Mouse (Mus musculus) midbrain, postnatal 0 days (tissue): ENCODE measurements around the gene B4galnt4. TPM values are rescaled to one million over a fixed set of nuclear protein-coding genes. Genes with fewer than 3 reads are reported as not detected.

Source experiments
- ATAC-seq: fragments of 200-750 bp; cut with Nextera tagmentation; 2 replicates; pipeline ENCODE4 v1.8.0; 2017; ENCODE audit warnings: moderate number of reproducible peaks, mild to moderate bottlenecking, moderate TSS enrichment, moderate library complexity; ENCODE audit not compliant: low FRiP score
- DNase-seq: peaks from one replicate; pipeline ENCODE4 v3.0.0-alpha.2; 2015; ENCODE audit warnings: low spot score
- H3K27ac ChIP-seq: fragments of 300-500 bp; sonication (generic); 2 replicates; pipeline ENCODE4 v1.5.1; 2014; ENCODE audit warnings: low read depth, mild to moderate bottlenecking, low read length, mixed read lengths
- H3K27me3 ChIP-seq: fragments of 300-500 bp; sonication (generic); 2 replicates; pipeline ENCODE4 v1.6.1; 2014; ENCODE audit warnings: low read length, control low read depth, mixed read lengths; ENCODE audit not compliant: insufficient read depth
- H3K36me3 ChIP-seq: fragments of 300-500 bp; sonication (generic); 2 replicates; pipeline ENCODE4 v1.6.1; 2014; ENCODE audit warnings: low read length, control low read depth, mixed read lengths; ENCODE audit not compliant: insufficient read depth
- H3K4me1 ChIP-seq: fragments of 300-500 bp; sonication (generic); 2 replicates; pipeline ENCODE4 v1.6.1; 2014; ENCODE audit warnings: mild to moderate bottlenecking, control low read depth, antibody characterized with exemption, low read length, mixed read lengths; ENCODE audit not compliant: insufficient read depth
- H3K4me2 ChIP-seq: fragments of 300-500 bp; sonication (generic); 2 replicates; pipeline ENCODE4 v1.6.1; 2014; ENCODE audit warnings: low read depth, mild to moderate bottlenecking, low read length, mixed read lengths; ENCODE audit not compliant: poor library complexity, severe bottlenecking
- H3K4me3 ChIP-seq: fragments of 300-500 bp; sonication (generic); 2 replicates; pipeline ENCODE4 v1.5.1; 2014; ENCODE audit warnings: low read depth, mild to moderate bottlenecking, low read length, moderate library complexity
- H3K9ac ChIP-seq: fragments of 300-500 bp; sonication (generic); replicated peaks from 2 replicates; pipeline ENCODE4 v1.6.1; 2014; ENCODE audit warnings: mild to moderate bottlenecking, low read length, moderate library complexity, mixed read lengths; ENCODE audit not compliant: poor library complexity, severe bottlenecking
- H3K9me3 ChIP-seq: fragments of 300-500 bp; sonication (generic); 2 replicates; pipeline ENCODE4 v1.6.1; 2016; ENCODE audit warnings: low read length, control low read depth
- CTCF ChIP-seq: IDR thresholded peaks from 2 replicates; pipeline ENCODE4 v1.5.1; 2016; ENCODE audit warnings: antibody characterized with exemption, mild to moderate bottlenecking
- WGBS: fragments of 180-500 bp; shearing (Covaris S2); extraction: QIAGEN DNeasy Blood & Tissue Kit; methylation state at CpG from one replicate; pipeline ENCODE4 v1.1.7; 2014; 5-methylcytosine and 5-hydroxymethylcytosine counted together
- polyA plus RNA-seq: library from polyadenylated mRNA; unstranded; fragments of >200 nt; fragmentation: Nextera tagmentation; extraction: Ambion mirVana; gene quantifications from 2 replicates; pipeline ENCODE4 v1.2.1, GENCODE M21; 2015
- total RNA-seq: library from RNA; depleted of rRNA; stranded (reverse); fragments of >200 nt; gene quantifications from 2 replicates; pipeline ENCODE4 v1.2.3, GENCODE M21; 2014

Gene B4galnt4
- total and polyA plus RNA-seq, 2 experiments from 2014 or later, result 53.9 to 133 TPM

DNA sequence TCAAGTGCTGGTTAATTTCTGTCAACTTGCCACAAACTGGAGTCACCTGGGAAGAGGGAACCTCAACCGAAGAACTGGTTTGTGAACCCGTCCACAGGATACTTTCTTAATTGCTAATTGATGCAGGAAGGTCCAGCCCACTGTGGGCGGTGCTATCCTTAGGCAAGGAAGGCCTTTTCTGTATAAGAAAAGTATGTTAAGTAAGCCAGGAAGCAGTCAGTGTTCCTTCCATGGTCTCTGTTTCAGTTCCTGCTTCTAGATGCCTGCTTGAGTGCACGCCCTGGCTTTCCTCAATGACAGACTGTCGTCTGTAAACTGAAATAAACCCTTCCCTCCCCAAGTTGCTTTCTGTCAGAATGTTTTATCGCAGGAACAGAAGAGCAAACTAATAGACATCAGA, 3.9 kb upstream of the B4galnt4 start:
- Histone ChIP-seq H3K4me3 (no peak overlapping the region), H3K4me1 (peaks cover 6% of the 10 kb centered on the region; the same call in 1 of the 2 replicates), H3K36me3 (no peaks in the 10 kb centered on the region), H3K27ac (no peak overlapping the region), H3K9me3 (no peaks in the 10 kb centered on the region), H3K9ac (no peak overlapping the region), H3K27me3 (no peaks in the 10 kb centered on the region), H3K4me2 (no peak overlapping the region)
- WGBS, result 96% methylated on average over 6 of the region's 6 CpGs
- ATAC-seq, result no peak
- DNase-seq, result no peak
- TF ChIP-seq CTCF, result no peak

DNA sequence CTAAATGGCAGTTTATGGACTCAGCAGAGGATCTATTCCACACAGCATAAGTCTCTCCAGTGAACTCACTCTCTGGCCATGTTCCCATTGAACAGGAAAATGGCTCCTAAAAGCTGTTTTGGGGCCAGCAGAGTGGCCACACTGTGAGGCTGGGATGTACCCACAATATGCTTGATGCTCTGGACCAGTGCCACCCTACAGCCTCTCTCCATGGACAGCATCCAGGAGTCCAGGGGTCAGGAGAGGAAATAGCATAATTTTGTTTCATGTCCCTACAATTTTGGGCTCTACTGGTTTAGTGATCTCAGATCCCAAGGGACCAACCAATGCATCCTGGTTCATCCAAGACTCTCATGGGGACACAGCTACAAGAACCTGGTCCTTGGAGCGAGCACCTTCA, 3.4 kb upstream of the B4galnt4 start:
- no peak for TF ChIP-seq CTCF
- 97% methylated on average over 1 of the region's 1 CpGs for WGBS
- Histone ChIP-seq H3K4me1 (peaks cover 12% of the 10 kb centered on the region), H3K27ac (no peak overlapping the region), H3K4me3 (no peak overlapping the region), H3K27me3 (no peaks in the 10 kb centered on the region), H3K4me2 (no peak overlapping the region), H3K9me3 (no peaks in the 10 kb centered on the region), H3K9ac (no peak overlapping the region), H3K36me3 (no peaks in the 10 kb centered on the region)
- DNase-seq (no peak), ATAC-seq (no peak)

DNA sequence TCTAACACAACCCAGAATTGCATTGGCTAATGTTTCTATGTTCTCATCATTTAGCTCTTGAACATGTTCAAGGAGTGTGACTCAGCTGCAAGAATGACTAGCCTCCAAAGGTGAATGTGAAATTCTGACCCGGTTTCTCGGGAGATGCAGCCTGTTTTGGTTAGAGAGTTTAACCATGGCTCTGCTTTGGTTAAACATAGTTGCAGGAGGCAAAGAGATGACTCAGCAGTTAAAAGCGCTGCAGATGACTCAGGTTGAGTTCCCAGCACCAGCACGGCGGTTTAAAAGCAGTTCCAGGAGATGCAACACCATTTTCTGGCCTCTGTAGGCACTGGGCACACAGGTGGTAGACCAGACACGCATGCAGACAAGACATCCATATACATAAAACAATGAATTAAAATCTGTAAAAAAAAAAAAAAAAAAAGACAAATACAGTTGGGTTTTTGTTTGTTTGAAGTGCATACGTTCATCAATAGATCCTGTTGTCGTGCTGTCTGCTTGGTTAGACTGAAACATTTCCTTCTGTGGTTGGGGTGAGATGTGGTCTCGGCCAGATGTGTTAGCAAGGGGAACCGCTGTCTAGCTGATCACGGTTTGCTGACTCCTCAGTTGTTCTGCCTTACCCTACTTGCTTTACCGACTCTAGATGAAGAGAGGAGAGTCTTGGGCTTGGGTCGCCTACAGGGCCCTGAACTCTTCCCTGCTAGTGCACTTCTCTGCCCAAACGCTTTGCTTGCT, 2.1 kb upstream of the B4galnt4 start:
- H3K4me3 ChIP-seq, result no peak overlapping the region
- no peak overlapping the region for H3K9ac ChIP-seq
- no peak for ATAC-seq
- H3K4me1 ChIP-seq, result peaks cover 14% of the 10 kb centered on the region
- no peak overlapping the region for H3K4me2 ChIP-seq
- DNase-seq, result no peak
- H3K27ac ChIP-seq, result no peak overlapping the region
- H3K36me3 ChIP-seq, result peaks cover 4% of the 10 kb centered on the region; the same call in 1 of the 2 replicates
- no peaks in the 10 kb centered on the region for H3K9me3 ChIP-seq
- no peak for TF ChIP-seq CTCF
- no peaks in the 10 kb centered on the region for H3K27me3 ChIP-seq
- 94% methylated on average over 14 of the region's 14 CpGs for WGBS

DNA sequence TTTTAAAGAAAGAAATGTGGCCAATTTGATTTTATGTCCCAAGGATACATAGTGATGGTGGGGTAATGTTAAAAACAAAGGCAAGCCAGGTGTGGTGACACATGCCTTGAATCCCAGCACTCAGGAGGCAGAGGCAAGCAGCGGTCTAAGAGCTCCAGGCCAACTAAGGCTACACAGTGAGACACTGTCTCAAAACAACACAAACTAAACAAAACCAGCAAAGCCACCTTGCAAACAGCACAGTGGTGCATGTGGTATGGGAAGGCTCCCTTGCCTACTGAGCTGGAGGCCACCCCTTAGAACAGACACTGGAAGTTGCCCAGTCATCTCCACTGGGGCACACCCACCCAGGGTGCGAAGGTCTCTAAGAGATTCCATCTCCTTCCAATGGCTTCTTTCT, 975 bp upstream of the B4galnt4 start:
- no peaks in the 10 kb centered on the region for H3K9me3 ChIP-seq
- peak overlapping the region; percentile 95 for H3K9ac ChIP-seq
- peaks cover 15% of the 10 kb centered on the region for H3K36me3 ChIP-seq
- whole genome bisulfite sequencing, result 54% methylated on average over 2 of the region's 2 CpGs
- no peak for TF ChIP-seq CTCF
- DNase-seq (no peak), ATAC-seq (peak; percentile 2; the same call in 1 of the 2 replicates)
- no peaks in the 10 kb centered on the region for H3K27me3 ChIP-seq
- peaks cover 14% of the 10 kb centered on the region for H3K4me1 ChIP-seq
- H3K27ac ChIP-seq, result peak overlapping the region; percentile 94
- H3K4me2 ChIP-seq, result peak overlapping the region; percentile 82
- H3K4me3 ChIP-seq, result peak overlapping the region; percentile 86

DNA sequence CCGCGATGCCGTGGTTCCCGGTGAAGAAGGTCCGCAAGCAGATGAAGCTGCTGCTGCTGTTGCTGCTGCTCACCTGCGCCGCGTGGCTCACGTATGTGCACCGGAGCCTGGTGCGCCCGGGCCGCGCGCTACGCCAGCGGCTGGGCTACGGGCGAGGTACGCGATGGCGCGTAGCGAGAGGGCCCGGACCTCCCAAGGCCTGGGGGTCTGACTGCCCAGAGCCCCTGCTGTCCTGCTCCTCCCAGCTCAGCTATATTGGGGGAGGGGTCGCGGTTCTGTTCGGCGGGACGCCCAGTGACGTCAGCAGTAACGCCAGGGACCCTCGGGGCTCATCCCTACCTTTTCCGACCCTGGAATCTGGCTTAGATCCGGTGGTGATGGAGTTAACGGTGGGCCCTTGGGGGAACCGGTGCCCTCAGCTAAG, 377 bp downstream of the B4galnt4 start:
- TF ChIP-seq CTCF, result no peak
- WGBS, result 1% methylated on average over 35 of the region's 37 CpGs

DNA sequence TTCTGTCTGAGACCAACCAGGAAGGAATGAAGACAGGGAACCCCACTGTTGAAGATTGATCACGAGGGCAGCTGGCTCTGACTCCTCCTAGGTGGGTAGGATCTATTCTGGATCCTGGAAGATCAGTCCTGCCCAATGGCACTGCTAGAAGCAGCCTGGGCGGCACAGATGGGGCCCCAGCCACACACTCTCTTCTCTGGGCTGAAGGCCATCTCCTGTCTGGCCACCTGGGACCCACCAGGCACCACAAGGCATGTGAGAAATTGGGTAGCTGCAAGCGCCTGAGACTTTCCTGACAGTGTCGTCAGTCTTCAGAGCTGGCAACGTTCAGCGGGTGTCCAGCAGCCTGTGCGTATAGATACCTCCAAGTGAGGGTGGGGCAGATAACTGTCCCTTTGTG, 1.6 kb downstream of the B4galnt4 start:
- no peak for TF ChIP-seq CTCF
- H3K4me1 ChIP-seq, result peaks cover 14% of the 10 kb centered on the region
- H3K9me3 ChIP-seq, result no peaks in the 10 kb centered on the region
- no peak overlapping the region for H3K4me3 ChIP-seq
- H3K27me3 ChIP-seq, result no peaks in the 10 kb centered on the region
- DNase-seq (peak; percentile 42), ATAC-seq (no peak)
- 82% methylated on average over 7 of the region's 7 CpGs for WGBS
- peak overlapping the region; percentile 82; the same call in 1 of the 2 replicates for H3K4me2 ChIP-seq
- H3K27ac ChIP-seq, result no peak overlapping the region
- no peak overlapping the region for H3K9ac ChIP-seq
- peaks cover 37% of the 10 kb centered on the region for H3K36me3 ChIP-seq

More for the DNA sequence above, 377 bp downstream of the B4galnt4 start:
- Histone ChIP-seq H3K4me3 (peak overlapping the region; percentile 86), H3K27me3 (no peaks in the 10 kb centered on the region), H3K36me3 (peaks cover 28% of the 10 kb centered on the region), H3K4me1 (peaks cover 14% of the 10 kb centered on the region), H3K9ac (peak overlapping the region; percentile 95), H3K4me2 (peak overlapping the region; percentile 82), H3K27ac (peak overlapping the region; percentile 94), H3K9me3 (no peaks in the 10 kb centered on the region)
- peak; percentile 24 for DNase-seq
- peak; percentile 53 for ATAC-seq
